Mouse (Mus musculus) hindbrain, postnatal 0 days (tissue): ENCODE measurements at regions not wholly inside any gene's neighbourhood (a gene's known extent, or its start where the extent isn't known, plus 50 kb on each side); places are given as distances from the start of the nearest gene placed in this dataset.
A peak's percentile ranks its signal among the peaks of the same experiment; 100 is the strongest.

ENCODE experiments used
- ATAC-seq: fragments of 200-750 bp; cut with Nextera tagmentation; 2 replicates; pipeline ENCODE4 v1.8.0; 2017; ENCODE audit warnings: mild to moderate bottlenecking, moderate TSS enrichment, moderate library complexity
- DNase-seq: peaks from one replicate; pipeline ENCODE4 v3.0.0-alpha.2; 2015; ENCODE audit warnings: low spot score
- H3K27ac ChIP-seq: fragments of 300-500 bp; sonication (generic); 2 replicates; pipeline ENCODE4 v1.5.1; 2014; ENCODE audit warnings: mild to moderate bottlenecking
- H3K27me3 ChIP-seq: fragments of 300-500 bp; sonication (generic); 2 replicates; pipeline ENCODE4 v1.6.1; 2014; ENCODE audit warnings: low read length, mixed read lengths; ENCODE audit not compliant: insufficient read depth
- H3K36me3 ChIP-seq: fragments of 300-500 bp; sonication (generic); 2 replicates; pipeline ENCODE4 v1.6.1; 2014; ENCODE audit warnings: low read length, mixed read lengths; ENCODE audit not compliant: insufficient read depth
- H3K4me1 ChIP-seq: fragments of 300-500 bp; sonication (generic); 2 replicates; pipeline ENCODE4 v1.6.1; 2014; ENCODE audit warnings: antibody characterized with exemption, low read length, mixed read lengths; ENCODE audit not compliant: insufficient read depth
- H3K4me2 ChIP-seq: fragments of 300-500 bp; sonication (generic); 2 replicates; pipeline ENCODE4 v1.6.1; 2014; ENCODE audit warnings: low read depth, mild to moderate bottlenecking, low read length, moderate library complexity, mixed read lengths
- H3K4me3 ChIP-seq: fragments of 300-500 bp; sonication (generic); 2 replicates; pipeline ENCODE4 v1.5.1; 2014; ENCODE audit warnings: low read length
- H3K9ac ChIP-seq: fragments of 300-500 bp; sonication (generic); replicated peaks from 2 replicates; pipeline ENCODE4 v1.6.1; 2014; ENCODE audit warnings: mild to moderate bottlenecking, low read length, moderate library complexity, mixed read lengths
- H3K9me3 ChIP-seq: fragments of 300-500 bp; sonication (generic); 2 replicates; pipeline ENCODE4 v1.6.1; 2016; ENCODE audit warnings: low read length, mixed read lengths
- CTCF ChIP-seq: IDR thresholded peaks from 2 replicates; pipeline ENCODE4 v1.5.1; 2016; ENCODE audit warnings: antibody characterized with exemption, control low read depth, low read depth
- WGBS: fragments of 180-500 bp; shearing (Covaris S2); extraction: QIAGEN DNeasy Blood & Tissue Kit; methylation state at CpG from one replicate; pipeline ENCODE4 v1.1.7; 2014; 5-methylcytosine and 5-hydroxymethylcytosine counted together

GRCm38 (mm10) chr7:71047201-71047600 lies 304.1 kb downstream of the Gm10295 start:
- no peak for TF ChIP-seq CTCF
- no peak overlapping the region for H3K9ac ChIP-seq
- 70% methylated on average over 3 of the region's 3 CpGs for WGBS
- no peaks in the 10 kb centered on the region for H3K9me3 ChIP-seq
- H3K4me3 ChIP-seq, result no peak overlapping the region
- H3K27me3 ChIP-seq, result no peaks in the 10 kb centered on the region
- DNase-seq (no peak), ATAC-seq (no peak)
- H3K4me2 ChIP-seq, result no peak overlapping the region
- H3K4me1 ChIP-seq, result no peaks in the 10 kb centered on the region
- H3K36me3 ChIP-seq, result no peaks in the 10 kb centered on the region
- no peak overlapping the region for H3K27ac ChIP-seq

GRCm38 (mm10) chr7:71046596-71046995 lies 304.7 kb downstream of the Gm10295 start:
- no peak overlapping the region for H3K9ac ChIP-seq
- no peak overlapping the region for H3K4me3 ChIP-seq
- H3K4me1 ChIP-seq, result no peaks in the 10 kb centered on the region
- H3K9me3 ChIP-seq, result no peaks in the 10 kb centered on the region
- H3K27ac ChIP-seq, result no peak overlapping the region
- ATAC-seq (no peak), DNase-seq (peak; percentile 29)
- H3K4me2 ChIP-seq, result no peak overlapping the region
- no peaks in the 10 kb centered on the region for H3K36me3 ChIP-seq
- 37% methylated on average over 1 of the region's 1 CpGs for WGBS
- TF ChIP-seq CTCF, result no peak
- no peaks in the 10 kb centered on the region for H3K27me3 ChIP-seq

DNA sequence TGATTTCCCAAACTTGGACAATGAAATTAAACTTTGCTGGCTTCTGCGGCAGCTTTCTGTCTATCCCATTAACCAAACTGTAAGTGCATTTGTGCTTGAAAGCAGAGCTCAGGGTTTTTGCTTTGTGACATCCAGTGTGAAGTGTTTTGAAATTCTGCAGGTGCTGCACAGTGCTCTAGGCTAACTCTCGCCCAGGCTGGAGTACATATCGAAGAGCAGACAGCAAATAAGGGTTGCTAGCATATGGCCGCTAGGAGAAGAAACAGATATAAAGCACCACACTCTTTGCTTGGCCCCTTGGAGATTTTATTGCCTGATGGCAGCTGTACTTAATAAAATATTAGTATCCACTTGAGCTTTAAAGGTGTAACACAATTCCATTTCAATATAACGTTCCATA lies 307.5 kb downstream of the Gm10295 start:
- Histone ChIP-seq H3K9ac (no peak overlapping the region), H3K9me3 (no peaks in the 10 kb centered on the region), H3K4me1 (no peaks in the 10 kb centered on the region), H3K4me2 (no peak overlapping the region), H3K4me3 (no peak overlapping the region), H3K27ac (no peak overlapping the region), H3K27me3 (no peaks in the 10 kb centered on the region), H3K36me3 (no peaks in the 10 kb centered on the region)
- DNase-seq (no peak), ATAC-seq (no peak)
- WGBS, result 77% methylated on average over 5 of the region's 5 CpGs
- no peak for TF ChIP-seq CTCF

GRCm38 (mm10) chr7:71043128-71043527 lies 308.2 kb downstream of the Gm10295 start:
- Histone ChIP-seq H3K9me3 (no peaks in the 10 kb centered on the region), H3K27ac (no peak overlapping the region), H3K4me3 (no peak overlapping the region), H3K36me3 (no peaks in the 10 kb centered on the region), H3K27me3 (no peaks in the 10 kb centered on the region), H3K4me1 (no peaks in the 10 kb centered on the region), H3K4me2 (no peak overlapping the region), H3K9ac (no peak overlapping the region)
- DNase-seq (no peak), ATAC-seq (no peak)
- WGBS, result 66% methylated on average over 8 of the region's 8 CpGs
- no peak for TF ChIP-seq CTCF

DNA sequence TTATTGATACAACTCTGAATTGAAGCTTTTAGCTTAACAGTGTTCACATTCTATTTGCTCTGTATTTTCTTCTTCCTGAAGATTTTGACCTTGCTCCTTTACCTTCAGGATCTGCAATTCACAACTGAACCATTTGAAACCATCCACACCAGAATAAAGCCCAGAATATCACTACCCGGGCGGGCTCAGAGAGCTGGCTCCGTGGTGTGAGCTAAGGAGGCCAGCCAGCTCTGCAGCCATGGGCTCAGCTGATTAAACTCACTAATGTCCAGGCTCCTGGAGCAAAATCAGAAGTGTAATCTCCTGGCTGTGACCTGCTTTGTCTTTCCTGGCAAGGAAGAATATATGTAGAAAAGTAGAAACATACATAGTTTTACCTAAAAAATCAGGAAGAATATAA lies 309.9 kb downstream of the Gm10295 start:
- Histone ChIP-seq H3K27ac (no peak overlapping the region), H3K9me3 (no peaks in the 10 kb centered on the region), H3K9ac (no peak overlapping the region), H3K4me3 (no peak overlapping the region), H3K4me1 (no peaks in the 10 kb centered on the region), H3K36me3 (no peaks in the 10 kb centered on the region), H3K4me2 (no peak overlapping the region), H3K27me3 (no peaks in the 10 kb centered on the region)
- ATAC-seq (no peak), DNase-seq (peak; percentile 18)
- TF ChIP-seq CTCF, result no peak
- 66% methylated on average over 3 of the region's 3 CpGs for WGBS

- TF ChIP-seq CTCF, result no peak
- ATAC-seq, result no peak
- 68% methylated on average over 3 of the region's 3 CpGs for WGBS
Measured at GRCm38 (mm10) chr7:71040846-71041245, 310.4 kb downstream of the Gm10295 start.

DNA sequence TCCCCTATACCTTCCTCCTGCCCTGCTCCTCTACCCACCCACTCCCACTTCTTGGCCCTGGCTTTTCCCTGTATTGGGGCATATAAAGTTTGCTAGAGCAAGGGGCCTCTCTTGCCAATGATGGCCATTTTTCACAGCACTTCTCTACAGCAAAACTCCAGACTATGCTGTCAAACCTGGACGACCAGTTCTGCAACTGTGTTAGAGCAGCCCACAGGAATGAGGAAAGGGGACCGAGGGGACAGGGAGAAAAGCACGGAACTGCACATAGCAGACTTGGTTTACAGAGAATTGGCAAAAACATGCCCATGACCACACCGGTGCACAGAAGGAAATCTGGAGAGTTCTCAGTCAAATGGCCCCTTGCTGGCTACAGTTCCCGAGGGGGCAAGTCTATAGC lies 312.7 kb downstream of the Gm10295 start:
- no peak overlapping the region for H3K27ac ChIP-seq
- H3K4me3 ChIP-seq, result no peak overlapping the region
- H3K9me3 ChIP-seq, result no peaks in the 10 kb centered on the region
- H3K4me2 ChIP-seq, result no peak overlapping the region
- TF ChIP-seq CTCF, result no peak
- no peaks in the 10 kb centered on the region for H3K27me3 ChIP-seq
- no peak overlapping the region for H3K9ac ChIP-seq
- DNase-seq (no peak), ATAC-seq (no peak)
- no peaks in the 10 kb centered on the region for H3K4me1 ChIP-seq
- H3K36me3 ChIP-seq, result no peaks in the 10 kb centered on the region
- WGBS, result 86% methylated on average over 5 of the region's 5 CpGs

More at GRCm38 (mm10) chr7:71040846-71041245, 310.4 kb downstream of the Gm10295 start:
- H3K4me3 ChIP-seq, result no peak overlapping the region
- no peak overlapping the region for H3K4me2 ChIP-seq
- H3K9me3 ChIP-seq, result no peaks in the 10 kb centered on the region
- H3K27me3 ChIP-seq, result no peaks in the 10 kb centered on the region
- peak; percentile 30 for DNase-seq
- H3K36me3 ChIP-seq, result no peaks in the 10 kb centered on the region
- no peak overlapping the region for H3K9ac ChIP-seq
- no peak overlapping the region for H3K27ac ChIP-seq
- no peaks in the 10 kb centered on the region for H3K4me1 ChIP-seq

DNA sequence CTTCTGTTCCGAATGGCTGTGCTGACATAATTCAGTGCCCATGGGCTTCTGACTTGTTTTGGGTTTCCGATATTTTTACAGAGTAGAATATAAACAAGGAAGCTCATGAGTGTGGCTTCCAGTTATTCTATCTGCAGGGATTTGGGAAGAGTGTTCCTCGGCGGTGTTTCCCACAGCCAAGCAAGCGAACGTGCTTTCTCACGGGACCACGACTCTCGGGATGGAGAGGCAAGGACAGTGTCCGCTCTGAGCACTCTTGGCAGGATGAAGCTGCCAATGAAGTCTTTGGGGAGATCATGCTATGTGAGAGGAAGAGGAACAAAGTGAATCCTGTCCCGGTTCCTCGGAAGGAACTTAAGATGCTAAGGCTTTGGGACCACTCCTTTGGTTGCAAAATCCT lies 318.2 kb downstream of the Gm10295 start:
- Histone ChIP-seq H3K36me3 (no peaks in the 10 kb centered on the region), H3K4me3 (no peak overlapping the region), H3K27me3 (no peaks in the 10 kb centered on the region), H3K4me2 (no peak overlapping the region), H3K9ac (no peak overlapping the region), H3K9me3 (no peaks in the 10 kb centered on the region), H3K27ac (no peak overlapping the region), H3K4me1 (no peaks in the 10 kb centered on the region)
- ATAC-seq, result no peak
- no peak for TF ChIP-seq CTCF
- 72% methylated on average over 12 of the region's 12 CpGs for WGBS
- no peak for DNase-seq
